Mouse (Mus musculus): ENCODE measurements around the gene Olah. TPM values are rescaled to one million over a fixed set of nuclear protein-coding genes. Genes with fewer than 3 reads are reported as not detected.
"Not testable (repeated sequence)": the region's sequence is repeated elsewhere in the genome, so short reads cannot be mapped to it uniquely, and the experiment has no call there.

Gene Olah
- not detected in 2 replicates for total RNA-seq (2015)
- total RNA-seq (2017): not detected in 2 replicates

DNA sequence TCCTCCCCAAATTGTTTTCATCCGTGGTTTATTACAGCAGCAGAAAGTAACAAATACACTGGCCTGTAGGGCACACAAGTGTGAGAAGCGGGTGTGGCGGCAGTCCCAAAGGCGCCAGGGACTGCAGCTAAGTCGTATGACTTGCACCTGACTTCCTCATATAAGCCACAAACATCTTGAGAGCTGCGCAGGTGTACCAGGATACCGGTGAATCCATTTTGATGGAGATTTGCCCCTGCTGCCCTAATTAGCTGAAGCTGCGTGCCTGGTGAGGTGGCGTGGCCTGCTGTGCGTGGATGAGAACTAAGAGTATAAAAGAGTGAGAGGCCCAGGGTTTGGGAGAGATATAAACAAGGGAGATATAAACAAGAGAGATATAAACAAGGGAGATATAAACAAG lies at the start of gene Olah:
Gene Olah, minus strand, starts transcription at position 101 of the 400 bp plus-strand sequence.
- not testable (repeated sequence) for ATAC-seq (replicated peaks; ENCODE audit: poor library complexity)

DNA sequence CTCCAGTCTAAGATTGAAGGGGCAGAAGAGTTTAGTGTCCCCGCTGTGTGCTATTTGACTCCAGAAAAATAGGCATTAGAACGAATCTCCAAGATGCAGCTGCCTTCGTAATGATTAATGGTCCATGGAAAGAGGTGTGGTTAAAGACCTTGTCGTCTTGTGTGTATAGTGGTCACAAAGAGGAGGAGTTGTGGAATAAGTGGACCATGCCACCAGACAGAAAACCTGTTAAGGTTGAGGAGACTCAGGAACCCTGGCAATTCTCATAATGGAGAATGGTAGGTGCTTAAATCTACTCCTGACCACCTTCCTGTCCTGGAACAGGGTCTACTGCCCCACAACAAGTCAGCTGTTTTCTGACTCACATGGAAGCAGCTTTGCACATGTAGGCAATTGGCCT lies 49.0 kb upstream of the Olah start:
- no peak for ATAC-seq (replicated peaks; ENCODE audit: poor library complexity)

DNA sequence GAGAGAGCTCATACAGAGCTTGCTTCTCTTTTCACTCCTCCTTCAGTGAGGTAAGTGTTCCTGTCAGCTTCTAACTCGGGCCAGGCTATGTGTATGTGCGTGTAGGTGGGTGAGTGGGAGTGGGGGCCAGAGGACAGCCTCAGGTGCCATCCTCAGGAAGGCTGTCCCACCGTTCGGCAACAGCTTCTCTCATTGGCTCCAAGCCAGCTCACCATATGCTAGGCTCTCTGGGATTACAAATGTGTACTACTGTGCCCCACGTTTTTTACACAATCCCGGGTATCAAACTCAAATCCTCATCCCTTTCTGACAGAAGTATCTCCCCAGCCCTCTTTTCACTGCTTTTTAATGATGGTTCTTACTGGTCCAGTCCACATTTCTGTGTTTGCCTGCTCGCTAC lies 47.2 kb upstream of the Olah start:
- no peak for ATAC-seq (replicated peaks; ENCODE audit: poor library complexity)

DNA sequence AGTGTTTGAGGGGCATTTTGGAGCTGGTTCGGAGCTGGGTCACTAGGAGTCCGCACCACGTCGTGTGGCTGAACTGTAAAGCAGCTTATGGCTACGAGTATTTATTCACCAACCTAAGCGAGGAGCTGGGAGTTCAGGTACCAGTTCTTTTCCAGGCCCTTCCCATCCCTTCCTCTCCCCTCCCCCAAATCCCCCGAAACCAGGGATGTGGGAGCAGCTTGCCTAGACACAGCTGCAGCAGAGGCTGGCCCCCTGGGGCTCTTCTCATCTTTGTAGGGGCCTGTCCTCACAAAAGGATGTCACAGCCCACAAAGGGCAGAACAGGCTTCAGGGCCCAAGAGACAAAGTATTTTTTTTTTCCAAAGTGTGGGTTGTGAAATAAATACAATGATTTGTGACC lies 40.9 kb upstream of the Olah start:
- no peak for ATAC-seq (replicated peaks; ENCODE audit: poor library complexity)

DNA sequence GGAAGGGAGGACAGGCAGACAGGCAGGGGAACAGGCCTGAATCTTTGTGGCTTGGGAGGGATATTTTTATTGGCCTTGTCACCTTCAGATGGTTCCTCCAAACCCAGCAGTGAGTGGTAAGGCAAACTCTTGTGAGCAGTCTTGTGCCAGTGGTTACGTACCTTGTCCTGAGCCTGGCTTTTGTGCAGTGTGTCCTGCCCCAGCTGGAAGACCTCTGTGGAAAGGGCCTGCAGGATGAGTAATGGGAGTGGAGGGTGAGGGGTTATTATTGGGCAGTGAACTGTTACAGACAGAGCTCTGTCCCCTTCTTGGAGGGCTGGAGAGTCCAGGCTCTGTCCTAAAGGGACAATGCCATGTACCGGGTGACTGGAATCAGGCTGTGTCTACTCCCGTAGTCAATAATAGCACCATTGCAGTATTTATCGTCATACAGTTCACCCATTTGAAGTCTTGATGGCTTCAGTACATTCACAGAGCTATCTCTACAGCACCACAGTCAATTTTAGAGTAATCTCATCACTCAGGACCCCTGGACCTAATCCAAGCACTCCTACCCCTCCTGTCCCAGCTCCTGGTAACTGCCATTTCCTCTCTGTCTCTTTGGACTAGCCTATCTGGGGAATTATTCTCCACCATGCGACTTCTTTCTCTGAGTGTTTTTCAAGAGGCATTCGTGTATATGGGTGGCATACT lies 38.5 kb upstream of the Olah start:
- ATAC-seq (replicated peaks; ENCODE audit: poor library complexity): peak; percentile 76

DNA sequence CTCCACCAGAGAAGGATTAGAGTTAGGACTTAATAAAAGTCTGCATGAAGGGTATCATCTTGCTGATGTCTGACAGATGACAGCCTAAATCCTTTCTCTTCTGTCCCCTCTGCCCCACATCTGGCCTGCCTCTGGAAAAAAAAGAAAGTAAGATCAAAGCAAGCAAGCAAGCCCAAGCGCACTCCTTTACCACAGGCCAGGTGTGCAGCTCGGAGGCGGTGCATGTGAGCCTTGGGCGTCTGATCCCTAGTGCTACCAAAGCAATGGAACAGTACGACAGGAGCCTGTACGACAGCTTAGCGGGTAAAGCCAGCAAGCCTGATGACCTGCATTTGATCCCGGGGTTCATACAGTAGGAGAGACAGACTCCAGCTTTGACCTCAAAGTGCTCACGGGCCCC lies 33.9 kb upstream of the Olah start:
- no peak for ATAC-seq (replicated peaks; ENCODE audit: poor library complexity)

DNA sequence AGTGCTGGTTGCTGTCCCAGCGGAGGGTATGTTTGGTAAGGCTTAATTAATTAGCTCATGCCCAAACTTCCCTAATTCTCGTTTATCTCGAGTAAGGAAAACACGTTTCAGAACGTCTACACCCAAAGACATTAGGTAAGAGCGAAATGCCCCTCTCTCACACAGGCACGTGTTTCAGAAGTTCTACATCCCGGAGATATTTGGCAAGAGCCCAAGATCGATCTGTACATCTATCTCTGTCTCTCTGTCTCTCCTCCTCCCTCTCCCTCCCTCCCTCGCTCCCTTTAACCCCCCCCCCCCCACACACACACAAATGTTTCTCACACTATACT lies 27.5 kb upstream of the Olah start:
- ATAC-seq (replicated peaks; ENCODE audit: poor library complexity): no peak

DNA sequence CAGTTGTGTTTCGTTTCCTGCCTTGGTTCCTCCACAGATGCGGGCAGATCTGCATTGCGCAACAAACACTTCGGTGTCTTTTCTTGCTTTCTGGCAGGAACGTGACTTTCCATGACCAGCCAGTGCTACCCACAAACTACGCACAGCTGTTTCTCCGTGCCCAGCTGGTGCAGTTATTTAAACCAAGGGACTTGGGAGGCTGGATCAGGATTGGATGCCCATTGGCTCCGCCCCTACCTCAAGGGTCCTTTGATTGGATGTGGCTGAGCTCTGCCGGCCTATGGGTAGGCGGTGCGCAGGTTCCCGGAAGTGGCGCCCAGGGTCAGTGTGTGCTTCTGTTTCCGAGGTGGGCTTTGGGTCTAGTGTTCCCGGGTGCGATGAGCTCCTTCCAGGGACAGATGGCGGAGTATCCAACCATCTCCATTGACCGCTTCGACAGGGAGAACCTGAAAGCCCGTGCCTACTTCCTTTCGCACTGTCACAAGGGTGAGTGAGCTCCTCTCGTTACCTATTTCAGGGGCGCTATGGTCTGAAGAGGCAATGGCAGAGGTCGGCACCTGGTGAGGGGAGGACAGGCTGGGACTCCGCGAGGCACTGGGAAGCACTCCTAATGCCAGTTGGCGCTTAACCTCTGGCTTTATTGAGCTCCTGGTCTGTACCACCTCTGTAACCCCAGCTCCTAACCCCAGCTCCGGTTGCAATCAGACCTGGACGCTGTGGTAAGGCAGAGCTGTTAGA lies 27.0 kb upstream of the Olah start, which contains the start of gene Dclre1c:
Gene Dclre1c, plus strand, starts transcription at position 291 of the 738 bp plus-strand sequence.
- ATAC-seq (replicated peaks; ENCODE audit: poor library complexity): peak; percentile 87

DNA sequence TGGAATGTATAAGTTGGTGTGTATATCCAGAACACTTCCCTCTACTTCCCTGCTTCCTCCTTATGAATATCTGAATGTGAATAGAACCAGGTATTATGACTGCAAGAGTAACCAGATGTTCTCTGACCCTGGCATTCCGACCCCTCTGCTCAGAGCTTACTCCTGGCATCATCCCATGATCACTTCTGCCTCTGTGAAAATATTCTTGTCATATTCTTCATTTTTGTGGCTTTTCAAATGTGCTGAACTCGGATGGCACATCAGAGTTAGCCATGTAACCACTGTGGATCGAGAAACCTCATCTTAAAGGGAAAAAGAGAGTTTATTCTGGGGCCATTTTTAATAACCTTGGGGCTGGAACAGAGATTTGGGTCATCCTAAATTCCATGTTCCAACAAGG lies 25.5 kb upstream of the Olah start, which contains the start of gene Meig1:
Gene Meig1, minus strand, starts transcription at position 101 of the 400 bp plus-strand sequence.
- ATAC-seq (replicated peaks; ENCODE audit: poor library complexity): no peak

DNA sequence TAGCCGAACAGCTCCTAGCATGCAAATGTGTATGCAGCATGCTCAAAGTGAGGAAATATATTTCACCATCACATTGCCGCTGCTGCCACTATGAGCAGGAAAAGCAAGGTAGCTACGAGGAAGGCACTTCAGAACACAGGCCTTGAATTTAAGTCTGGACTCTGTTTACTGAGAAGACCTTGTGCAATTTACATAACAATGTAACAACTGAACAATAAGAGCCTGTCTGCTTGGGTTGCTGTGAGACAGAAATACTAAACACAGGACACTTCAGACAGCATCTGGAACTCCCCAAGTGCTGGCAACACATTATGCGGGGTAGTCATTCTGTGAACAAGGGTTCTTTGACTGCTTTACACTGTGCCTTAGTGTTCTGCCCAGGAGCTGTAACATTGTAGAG lies 23.1 kb upstream of the Olah start:
- no peak for ATAC-seq (replicated peaks; ENCODE audit: poor library complexity)

DNA sequence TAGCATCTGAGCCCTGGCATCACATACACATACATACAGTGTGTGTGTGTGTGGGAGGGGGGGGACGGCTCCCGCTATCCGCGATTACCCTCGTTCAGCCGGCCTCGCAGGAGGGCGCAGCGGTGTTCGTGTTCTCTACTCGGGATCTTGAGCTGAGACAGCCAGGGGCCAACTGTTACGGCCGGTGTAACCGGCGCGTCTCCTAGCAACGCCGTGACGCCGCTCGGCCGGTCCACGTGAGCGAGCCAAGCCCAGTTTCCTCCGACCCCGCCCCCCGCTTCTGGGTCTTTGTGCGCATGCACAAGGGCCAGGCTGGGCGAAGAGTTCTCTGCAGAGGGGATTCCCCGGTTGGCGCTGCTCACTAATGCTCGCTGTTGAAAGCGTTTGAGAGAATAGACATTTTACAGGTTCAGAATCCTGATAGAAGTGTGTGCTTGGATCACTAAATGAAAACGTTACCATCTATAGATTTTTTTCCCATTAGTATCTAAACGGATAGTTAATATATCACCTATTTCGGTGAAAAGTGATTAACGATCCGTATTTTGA lies 21.9 kb upstream of the Olah start:
- ATAC-seq (replicated peaks; ENCODE audit: poor library complexity): peak; percentile 75

DNA sequence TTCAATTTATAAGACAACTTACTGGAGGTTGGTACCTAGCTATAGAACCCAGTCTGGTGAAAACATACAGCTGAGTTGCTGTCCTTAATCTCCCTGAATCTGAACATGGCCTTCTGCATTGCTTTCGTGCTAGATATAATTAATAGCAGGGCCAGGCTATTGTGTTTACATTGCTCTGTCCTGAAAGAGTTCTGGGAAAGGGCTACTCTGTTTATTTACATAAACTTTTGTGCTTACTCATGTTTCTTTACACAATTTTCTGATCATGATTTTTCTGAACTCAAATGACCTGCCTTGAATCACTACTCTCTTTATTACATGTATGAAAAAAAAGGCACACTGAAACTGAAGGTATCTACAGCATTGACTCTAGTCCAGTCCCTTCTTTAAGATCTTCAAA lies 18.7 kb upstream of the Olah start:
- ATAC-seq (replicated peaks; ENCODE audit: poor library complexity): no peak

DNA sequence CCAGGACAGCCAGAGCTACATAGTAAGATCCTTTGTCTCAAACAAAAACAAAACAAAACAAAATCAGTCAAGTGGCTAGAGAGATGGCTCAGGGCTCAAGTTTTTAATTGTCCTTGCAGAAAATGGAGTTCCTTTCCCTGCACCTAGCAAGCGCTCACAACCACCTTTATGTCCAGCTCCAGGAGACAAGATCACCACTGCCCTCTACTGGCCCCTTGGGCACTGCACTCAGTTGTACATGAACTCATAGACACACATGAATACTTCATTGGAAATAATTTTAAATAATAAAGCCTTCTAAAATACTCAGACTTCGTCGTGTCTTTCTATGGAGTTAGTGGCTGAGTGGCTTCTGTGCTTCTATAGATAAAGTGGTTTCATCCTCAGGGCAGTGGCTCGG lies 17.2 kb upstream of the Olah start:
- ATAC-seq (replicated peaks; ENCODE audit: poor library complexity): peak; percentile 64

DNA sequence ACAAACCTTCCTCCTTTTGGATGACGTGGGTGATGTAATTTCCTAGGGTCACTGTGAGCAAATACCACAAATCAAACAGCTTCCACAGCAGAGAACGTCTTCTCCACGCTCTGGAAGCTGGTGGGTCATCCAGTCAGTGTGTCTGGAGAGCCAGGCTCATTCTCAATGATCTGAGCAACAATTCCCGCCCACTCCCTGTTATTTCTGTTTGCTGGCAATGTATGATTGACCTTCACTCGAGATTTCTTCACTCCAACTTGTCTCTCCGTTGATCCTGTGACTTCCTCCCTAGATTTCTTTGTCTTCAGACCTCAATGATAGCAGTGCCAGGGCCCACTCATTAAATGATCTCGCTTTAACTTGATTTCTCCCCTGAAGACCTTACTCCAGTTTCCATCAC lies 10.7 kb upstream of the Olah start:
- no peak for ATAC-seq (replicated peaks; ENCODE audit: poor library complexity)

DNA sequence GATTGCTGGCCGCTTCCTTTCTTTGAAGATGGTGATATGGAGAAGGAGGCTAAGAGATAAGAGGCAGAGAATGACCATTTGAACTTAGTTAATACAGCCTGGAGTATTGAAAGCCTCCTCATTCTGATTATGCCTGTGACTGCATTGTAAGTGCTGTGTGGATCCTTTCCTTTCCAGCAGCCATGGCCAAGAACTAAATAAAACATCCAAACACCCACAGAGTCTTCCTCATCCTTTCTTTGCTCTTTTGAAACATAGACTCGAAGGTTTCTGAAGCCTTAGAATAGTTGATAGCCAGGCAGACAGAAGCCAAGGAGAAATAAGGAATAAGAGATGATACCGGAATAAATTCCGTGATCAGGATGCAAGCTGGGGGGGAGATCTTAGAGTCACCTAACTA lies 9.0 kb upstream of the Olah start:
- no peak for ATAC-seq (replicated peaks; ENCODE audit: poor library complexity)

DNA sequence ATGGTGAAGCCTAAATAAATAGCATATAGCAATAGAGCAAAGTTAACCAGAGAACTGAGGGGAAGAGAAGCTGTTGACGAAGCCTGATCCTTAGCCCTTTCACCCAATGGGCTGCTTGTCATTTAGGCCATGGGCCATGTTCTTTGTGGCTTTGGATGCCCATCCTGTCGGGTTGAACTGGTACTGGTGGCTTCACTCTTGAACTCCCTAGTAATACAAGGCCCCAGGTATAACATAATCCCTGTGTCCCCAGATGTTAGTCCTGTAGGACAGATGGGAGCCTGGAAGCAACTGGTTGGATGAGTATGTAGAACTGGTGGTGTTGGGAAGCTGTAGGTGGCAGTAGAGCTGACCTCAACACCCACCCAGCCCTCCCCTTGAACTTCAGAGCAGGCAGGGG lies 5.1 kb downstream of the Olah start:
- ATAC-seq (replicated peaks; ENCODE audit: poor library complexity): no peak

DNA sequence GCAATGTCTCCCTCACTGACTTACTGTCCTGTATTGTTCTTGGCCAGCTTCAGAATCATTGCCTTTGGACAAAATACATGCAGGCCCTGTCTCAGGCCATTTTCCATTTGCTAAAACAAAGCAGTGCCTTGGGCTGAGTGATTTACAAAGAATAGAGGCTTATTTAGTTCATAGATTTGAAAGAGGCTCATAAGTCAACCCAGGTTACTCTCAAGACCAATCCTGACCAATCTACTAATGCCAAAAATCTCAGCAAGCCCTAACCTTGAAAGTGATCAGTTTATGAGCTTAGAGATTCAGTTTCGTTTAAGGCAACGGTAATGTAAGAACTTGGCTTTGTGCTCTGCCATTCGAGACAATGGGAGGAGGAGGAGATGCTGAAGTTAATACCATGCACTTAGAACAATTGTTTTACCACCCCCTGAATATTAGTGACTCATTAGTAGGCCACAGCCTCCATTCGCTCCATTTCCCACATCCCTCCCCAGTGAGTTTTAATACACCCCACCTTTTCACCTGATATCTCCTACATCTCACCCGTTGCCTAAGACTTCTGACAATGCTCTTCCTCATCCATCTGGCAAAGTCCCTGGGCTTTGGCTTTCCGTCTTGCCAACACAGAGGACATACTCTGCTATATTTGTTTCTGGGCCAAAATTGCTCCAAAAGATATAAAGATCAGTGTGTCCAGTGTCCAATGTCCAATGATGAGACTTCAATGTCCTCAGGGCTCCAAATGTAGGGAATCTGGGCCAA lies 9.7 kb downstream of the Olah start:
- ATAC-seq (replicated peaks; ENCODE audit: poor library complexity): no peak

DNA sequence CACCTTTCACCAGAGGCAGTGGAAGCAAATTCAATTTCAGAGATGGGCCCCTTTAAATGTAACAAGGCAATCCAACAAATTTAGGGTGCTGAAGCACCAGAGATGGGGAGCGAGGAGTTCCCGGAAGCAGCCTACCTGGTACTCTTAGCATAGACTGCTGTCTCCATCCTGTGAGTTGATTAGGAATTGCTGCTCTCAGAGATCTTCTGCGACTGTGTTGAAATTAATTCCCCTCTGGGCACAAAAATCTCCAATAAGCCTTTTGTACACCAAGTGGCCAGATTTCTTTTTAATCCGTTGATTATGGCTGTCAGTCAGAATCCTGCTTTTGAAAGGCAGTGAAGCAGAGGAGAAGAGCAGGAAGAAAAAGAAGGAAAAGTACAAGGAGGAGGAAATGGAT lies 31.9 kb downstream of the Olah start:
- no peak for ATAC-seq (replicated peaks; ENCODE audit: poor library complexity)

DNA sequence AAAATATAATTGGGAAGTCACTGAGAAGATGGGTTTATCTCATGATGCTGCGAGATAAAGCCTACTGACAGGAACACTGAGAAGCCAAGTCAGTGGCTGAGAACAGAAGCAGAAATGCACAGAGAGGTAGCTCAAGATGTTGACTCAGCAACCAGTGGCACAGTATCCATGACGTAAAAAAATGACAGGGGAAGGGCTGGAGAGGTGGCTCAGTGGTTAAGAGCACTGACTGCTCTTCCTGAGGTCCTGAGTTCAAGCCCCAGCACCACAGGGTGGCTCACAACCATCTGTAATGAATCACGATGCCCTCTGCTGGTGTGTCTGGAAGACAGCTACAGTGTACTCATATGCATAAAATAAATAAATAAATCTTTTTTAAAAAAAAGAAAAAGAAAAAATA lies 35.9 kb downstream of the Olah start:
- ATAC-seq (replicated peaks; ENCODE audit: poor library complexity): no peak

DNA sequence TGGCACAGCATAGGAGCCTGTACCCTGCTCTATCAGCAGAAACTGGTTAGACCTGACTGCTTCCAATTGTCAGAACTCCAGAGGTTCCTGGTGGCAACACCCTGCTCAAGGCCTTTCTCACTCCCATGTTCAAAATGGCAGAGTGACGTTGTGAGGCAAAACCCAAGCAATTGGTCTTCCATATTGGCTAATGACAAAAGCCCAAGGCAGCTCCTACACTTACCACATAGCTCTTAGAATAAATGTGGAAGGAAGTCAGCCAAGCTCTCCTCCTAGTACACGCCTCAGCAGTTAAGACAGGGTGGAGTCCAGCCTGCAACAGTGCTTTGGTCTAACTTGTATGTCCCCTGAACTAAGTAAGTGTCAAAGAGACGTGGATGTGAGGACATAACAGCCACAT lies 39.1 kb downstream of the Olah start:
- ATAC-seq (replicated peaks; ENCODE audit: poor library complexity): no peak

DNA sequence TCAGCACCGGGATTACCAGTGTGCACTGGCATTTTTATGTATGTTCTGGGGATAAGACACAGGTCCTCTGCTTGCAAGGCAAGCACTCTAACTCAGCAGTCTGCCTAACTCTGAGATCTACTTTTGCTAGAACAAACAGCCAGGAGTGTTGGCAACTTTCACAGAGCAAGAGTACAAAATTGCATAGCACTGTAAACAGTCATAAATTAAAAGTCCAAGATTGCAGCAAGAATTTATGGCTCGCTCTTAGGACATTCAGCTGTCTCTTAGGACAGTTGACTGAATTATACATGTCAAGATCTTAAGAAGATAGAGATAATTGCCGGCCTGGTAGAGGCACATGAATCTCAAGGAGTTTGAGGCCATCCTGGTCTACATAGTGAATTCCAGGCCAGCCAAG lies 40.7 kb downstream of the Olah start:
- ATAC-seq (replicated peaks; ENCODE audit: poor library complexity): no peak

DNA sequence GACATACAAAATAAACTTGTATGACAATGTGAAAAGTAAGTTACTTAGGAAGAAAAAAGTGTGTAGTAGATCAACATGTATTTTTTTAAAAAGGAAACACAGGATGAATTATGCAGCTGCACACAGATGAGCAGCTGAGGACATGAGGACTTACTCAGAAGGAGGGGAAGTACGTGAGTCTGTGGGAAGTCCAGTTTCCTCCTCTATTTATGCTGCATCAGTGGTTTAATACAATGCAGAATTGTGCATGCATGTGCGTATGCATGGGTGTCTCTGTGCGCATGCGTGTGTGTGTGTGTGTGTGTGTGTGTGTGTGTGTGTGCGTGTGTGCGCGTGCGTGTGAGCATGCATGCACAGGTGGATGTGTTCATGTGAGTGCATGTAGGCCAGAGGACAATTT lies 41.2 kb downstream of the Olah start:
- ATAC-seq (replicated peaks; ENCODE audit: poor library complexity): peak; percentile 42; the same call in 1 of the 2 replicates

All from megakaryocyte progenitor cell, adult 5-6 weeks (primary cell).